Mouse (Mus musculus) embryonic fibroblast, embryonic 13.5 days (primary cell): ENCODE data around the gene Lrfn1.

ENCODE experiments used
- CTCF ChIP-seq: IDR thresholded peaks from 2 replicates; pipeline ENCODE4 v1.5.1; 2011; ENCODE audit warnings: mild to moderate bottlenecking, control low read depth, low read length, moderate library complexity, borderline replicate concordance; ENCODE audit not compliant: insufficient read depth
- POLR2A ChIP-seq: IDR thresholded peaks from 2 replicates; pipeline ENCODE4 v1.6.1; 2011; ENCODE audit warnings: low read depth, mild to moderate bottlenecking, control low read depth, low read length, moderate library complexity

DNA sequence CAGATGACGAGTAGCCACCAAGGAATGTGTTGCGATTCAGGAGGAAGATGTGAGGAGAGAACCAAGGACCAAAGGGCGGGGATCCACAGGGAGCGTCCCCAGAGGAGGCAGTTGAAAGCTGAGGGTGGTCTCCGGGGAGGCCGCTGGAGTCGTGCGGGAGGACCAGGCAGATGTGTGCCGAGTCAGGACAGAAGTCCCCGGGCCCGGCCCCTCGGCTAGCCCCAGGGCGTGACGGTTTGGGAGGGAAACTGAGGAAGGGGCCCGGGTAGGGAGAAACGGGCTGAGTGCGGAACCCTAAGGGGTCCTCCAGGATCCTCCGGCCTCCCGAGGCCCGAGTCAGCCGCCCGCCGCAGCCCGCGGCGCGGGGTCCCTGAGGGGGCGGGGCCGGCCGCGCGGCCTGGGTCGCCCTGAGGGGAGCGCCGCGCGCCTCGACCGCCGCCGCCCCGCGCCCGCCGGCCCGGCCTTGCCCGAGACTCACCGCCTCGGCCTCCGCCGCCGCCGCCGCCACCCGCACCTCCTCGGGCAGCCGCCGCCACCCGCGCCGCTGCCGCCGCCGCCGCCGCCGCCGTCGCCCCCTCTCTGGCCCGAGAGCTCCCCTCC lies 16.0 kb upstream of the Lrfn1 start:
- TF ChIP-seq CTCF (no peak), POLR2A (no peak)
